Mouse (Mus musculus): ENCODE measurements around the gene Ugt8a. TPM values are rescaled to one million over a fixed set of nuclear protein-coding genes. Genes with fewer than 3 reads are reported as not detected.

Gene Ugt8a
- polyA plus RNA-seq, 1 experiment from 2014 or later = 0.13 TPM

GRCm38 (mm10) chr3:125874371-125874770, 64.0 kb downstream of the Ugt8a start:
- DNase-seq (ENCODE audit: low spot score) = no peak

- no peak for DNase-seq (ENCODE audit: low spot score)
These were observed 68.5 kb downstream of the Ugt8a start for GRCm38 (mm10) chr3:125869873-125870272.

GRCm38 (mm10) chr3:125861601-125862000, 76.8 kb downstream of the Ugt8a start:
- DNase-seq (ENCODE audit: low spot score) = no peak

- peak; percentile 12 for DNase-seq (ENCODE audit: low spot score)
These were observed 89.1 kb downstream of the Ugt8a start for GRCm38 (mm10) chr3:125849163-125849872.

- DNase-seq (ENCODE audit: low spot score) = no peak
These were observed 110.4 kb downstream of the Ugt8a start for GRCm38 (mm10) chr3:125828051-125828450.

GRCm38 (mm10) chr3:125827256-125827655, 111.2 kb downstream of the Ugt8a start:
- DNase-seq (ENCODE audit: low spot score) = no peak

- DNase-seq (ENCODE audit: low spot score) = no peak
These were observed 118.7 kb downstream of the Ugt8a start for GRCm38 (mm10) chr3:125819741-125820140.

Measured in thymus, postnatal 0 days (tissue).